19 mouse cellular contexts compared by ENCODE assay signal in genomic region chr11:101946525-101946924, GRCm38 (mm10). TPM values are rescaled to one million over a fixed set of nuclear protein-coding genes. Genes with fewer than 3 reads are reported as not detected.
DNase-seq lines count a peak whose midpoint lies in the region; ATAC-seq and TF ChIP-seq lines count a peak whose summit lies in the region.
"Had no signal": no experiment of that assay in that cellular context is flagged by ENCODE, and none has a peak within 500 bp of the region (broad histone marks: within the 10 kb centered on the region; RNA-seq: fewer than 3 reads in every experiment).

No protein-coding gene starts in this region.

- H3K27me3 ChIP-seq in forebrain, embryonic 14.5 days (replicated peaks; ENCODE audit: control insufficient read depth, insufficient read depth, low read length) = no peaks in the 10 kb centered on the region
- H3K27me3 ChIP-seq in forebrain, embryonic 16.5 days (replicated peaks; ENCODE audit: control insufficient read depth, insufficient read depth, low read length) = no peaks in the 10 kb centered on the region
- no peaks in the 10 kb centered on the region for H3K27me3 ChIP-seq in ES-Bruce4 (ENCODE audit: control insufficient read depth, insufficient read depth, low read length, poor library complexity, severe bottlenecking)
- H3K27me3 ChIP-seq in limb, embryonic 10.5 days (ENCODE audit: low read depth, poor library complexity, severe bottlenecking) = peaks cover 10% of the 10 kb centered on the region; the same call in 1 of the 2 replicates
- no peaks in the 10 kb centered on the region for H3K27me3 ChIP-seq in heart, embryonic 12.5 days (replicated peaks)
- H3K27me3 ChIP-seq: heart, embryonic 15.5 days had no signal

- ATAC-seq in forebrain, embryonic 14.5 days = no peak
- ATAC-seq in forebrain, embryonic 16.5 days = no peak
- ATAC-seq in heart, embryonic 12.5 days (ENCODE audit: insufficient number of reproducible peaks, low FRiP score) = no peak
- ATAC-seq: intestine, embryonic 15.5 days had no signal

- peak; percentile 41 for DNase-seq in forebrain, embryonic 14.5 days (ENCODE audit: low spot score)
- DNase-seq in layer of hippocampus, adult 2 months (ENCODE audit: low spot score in 2 of 2) = no peak
- DNase-seq in layer of hippocampus, adult 9-10 months (ENCODE audit: low spot score) = no peak
- DNase-seq in limb, embryonic 10.5 days (ENCODE audit: low spot score) = peak; percentile 64
- DNase-seq in Muller cell, postnatal 12 days (ENCODE audit: inconsistent ontology term) = no peak
- DNase-seq: adrenal gland, postnatal 36 days; cerebellum, adult 8-10 months; layer of hippocampus, postnatal 36 days; liver, embryonic 13.5 days; right cerebral cortex, postnatal 25 days had no signal

- no peak for TF ChIP-seq EP300 in ES-Bruce4 (IDR thresholded peaks at IDR 0.05; ENCODE audit: insufficient read depth, low read depth, low read length)

- no peak overlapping the region for H3K9ac ChIP-seq in forebrain, embryonic 14.5 days (ENCODE audit: low read length)
- no peak overlapping the region for H3K9ac ChIP-seq in forebrain, embryonic 16.5 days (replicated peaks; ENCODE audit: low read depth, low read length)
- no peak overlapping the region for H3K9ac ChIP-seq in ES-Bruce4 (ENCODE audit: low read depth, poor library complexity, severe bottlenecking)
- H3K9ac ChIP-seq in heart, embryonic 12.5 days = no peak overlapping the region; the same call in 1 of the 2 replicates
- H3K9ac ChIP-seq: heart, embryonic 15.5 days; intestine, embryonic 15.5 days; liver, embryonic 13.5 days had no signal

- TF ChIP-seq CTCF in layer of hippocampus, adult 2 months (conservative IDR thresholded peaks at IDR 0.05) = 0 out of 2 replicates have a peak, but pooled peaks have one; percentile 10
- TF ChIP-seq CTCF in ES-Bruce4 (IDR thresholded peaks at IDR 0.05; ENCODE audit: low read depth, low read length) = peak; percentile 33

- H3K4me3 ChIP-seq in forebrain, embryonic 14.5 days (ENCODE audit: low read depth, low read length) = no peak overlapping the region
- no peak overlapping the region for H3K4me3 ChIP-seq in forebrain, embryonic 16.5 days (replicated peaks; ENCODE audit: low read length)
- H3K4me3 ChIP-seq in layer of hippocampus, adult 2 months = no peak overlapping the region
- no peak overlapping the region for H3K4me3 ChIP-seq in ES-Bruce4 (ENCODE audit: low read depth, low read length)
- H3K4me3 ChIP-seq in limb, embryonic 10.5 days = no peak overlapping the region
- no peak overlapping the region for H3K4me3 ChIP-seq in heart, embryonic 12.5 days
- H3K4me3 ChIP-seq: heart, embryonic 15.5 days; intestine, embryonic 15.5 days; liver, embryonic 13.5 days had no signal

- no peaks in the 10 kb centered on the region for H3K9me3 ChIP-seq in forebrain, embryonic 14.5 days (replicated peaks; ENCODE audit: control insufficient read depth, low read length)
- H3K9me3 ChIP-seq in forebrain, embryonic 16.5 days (ENCODE audit: control insufficient read depth, low read length) = no peaks in the 10 kb centered on the region
- H3K9me3 ChIP-seq in ES-Bruce4 (replicated peaks; ENCODE audit: control insufficient read depth, insufficient read depth, low read length, poor library complexity, severe bottlenecking) = no peaks in the 10 kb centered on the region
- no peaks in the 10 kb centered on the region for H3K9me3 ChIP-seq in limb, embryonic 10.5 days (replicated peaks)
- no peaks in the 10 kb centered on the region for H3K9me3 ChIP-seq in heart, embryonic 12.5 days (replicated peaks)
- H3K9me3 ChIP-seq: heart, embryonic 15.5 days; intestine, embryonic 15.5 days; liver, embryonic 13.5 days had no signal

- H3K36me3 ChIP-seq in forebrain, embryonic 14.5 days (ENCODE audit: control insufficient read depth, insufficient read depth, low read length) = no peaks in the 10 kb centered on the region
- H3K36me3 ChIP-seq in forebrain, embryonic 16.5 days (ENCODE audit: control insufficient read depth, insufficient read depth) = no peaks in the 10 kb centered on the region
- no peaks in the 10 kb centered on the region for H3K36me3 ChIP-seq in ES-Bruce4 (ENCODE audit: control insufficient read depth, insufficient read depth, low read length, poor library complexity, severe bottlenecking)
- no peaks in the 10 kb centered on the region for H3K36me3 ChIP-seq in limb, embryonic 10.5 days
- H3K36me3 ChIP-seq in heart, embryonic 12.5 days = no peaks in the 10 kb centered on the region
- H3K36me3 ChIP-seq: heart, embryonic 15.5 days; intestine, embryonic 15.5 days; liver, embryonic 13.5 days had no signal

- H3K4me1 ChIP-seq in forebrain, embryonic 14.5 days (ENCODE audit: control insufficient read depth, insufficient read depth, low read length) = no peaks in the 10 kb centered on the region
- H3K4me1 ChIP-seq in forebrain, embryonic 16.5 days (replicated peaks; ENCODE audit: control insufficient read depth, insufficient read depth, low read length) = no peaks in the 10 kb centered on the region
- peaks cover 2% of the 10 kb centered on the region for H3K4me1 ChIP-seq in ES-Bruce4 (ENCODE audit: control insufficient read depth, insufficient read depth, low read length)
- peaks cover 16% of the 10 kb centered on the region for H3K4me1 ChIP-seq in limb, embryonic 10.5 days
- peaks cover 24% of the 10 kb centered on the region for H3K4me1 ChIP-seq in heart, embryonic 12.5 days (replicated peaks)
- H3K4me1 ChIP-seq: intestine, embryonic 15.5 days; liver, embryonic 13.5 days had no signal

- WGBS in forebrain, embryonic 14.5 days = 22% methylated on average over 5 of the region's 5 CpGs
- 28% methylated on average over 5 of the region's 5 CpGs for WGBS in forebrain, embryonic 16.5 days
- WGBS in limb, embryonic 10.5 days = 20% methylated on average over 5 of the region's 5 CpGs
- 42% methylated on average over 5 of the region's 5 CpGs for WGBS in heart, embryonic 12.5 days

- no peak overlapping the region for H3K4me2 ChIP-seq in forebrain, embryonic 14.5 days (ENCODE audit: low read length)
- no peak overlapping the region for H3K4me2 ChIP-seq in forebrain, embryonic 16.5 days (ENCODE audit: low read length)
- no peak overlapping the region for H3K4me2 ChIP-seq in heart, embryonic 12.5 days
- H3K4me2 ChIP-seq: heart, embryonic 15.5 days; intestine, embryonic 15.5 days; liver, embryonic 13.5 days had no signal

- TF ChIP-seq POLR2A in ES-Bruce4 (IDR thresholded peaks at IDR 0.05; ENCODE audit: insufficient read depth, low read length) = no peak

- H3K27ac ChIP-seq in forebrain, embryonic 14.5 days (ENCODE audit: low read depth, low read length) = no peak overlapping the region
- H3K27ac ChIP-seq in forebrain, embryonic 16.5 days (ENCODE audit: low read length) = no peak overlapping the region
- no peak overlapping the region for H3K27ac ChIP-seq in layer of hippocampus, adult 2 months
- H3K27ac ChIP-seq in ES-Bruce4 (ENCODE audit: insufficient read depth, low read length) = no peak overlapping the region
- H3K27ac ChIP-seq in limb, embryonic 10.5 days = peak overlapping the region; percentile 59
- H3K27ac ChIP-seq in heart, embryonic 12.5 days (ENCODE audit: poor library complexity, severe bottlenecking) = no peak overlapping the region
- H3K27ac ChIP-seq: heart, embryonic 15.5 days; intestine, embryonic 15.5 days; liver, embryonic 13.5 days had no signal

RNA-seq across cellular contexts. Expression of gene Sost, which starts 20.3 kb away (rescaled TPM):
- not detected in 2 replicates for polyA plus RNA-seq in forebrain, embryonic 14.5 days (2014; fragmentation: Nextera tagmentation; extraction: Ambion mirVana)
- 0.11 TPM in 1 of 2 replicates, not detected in the other for polyA plus RNA-seq in forebrain, embryonic 16.5 days (2015; fragmentation: Nextera tagmentation; extraction: Ambion mirVana)
- total RNA-seq in layer of hippocampus, adult 2 months (2021) = not detected
- polyA plus RNA-seq in ES-Bruce4 (2011; ENCODE audit: insufficient read depth, insufficient read length, low read depth, missing spikeins) = not detected in 2 replicates
- polyA plus RNA-seq in limb, embryonic 10.5 days (2016; fragmentation: Nextera tagmentation; extraction: Ambion mirVana) = 1.6 and 1.9 TPM in 2 replicates
- polyA plus RNA-seq in heart, embryonic 12.5 days (2016; fragmentation: Nextera tagmentation; extraction: Ambion mirVana) = 0.77 and 1.6 TPM in 2 replicates
- total RNA-seq: adrenal gland, postnatal 36 days; gastrocnemius, adult 18-20 months; layer of hippocampus, postnatal 36 days; megakaryocyte, adult 5-6 weeks; neutrophil, adult 5-6 weeks had no signal
- polyA plus RNA-seq: embryonic facial prominence, embryonic 14.5 days had no signal

RNA-seq across cellular contexts. Expression of gene Cfap97d1, which starts 37.6 kb away (rescaled TPM):
- polyA plus RNA-seq in forebrain, embryonic 14.5 days (2014; fragmentation: Nextera tagmentation; extraction: Ambion mirVana) = not detected in 2 replicates
- polyA plus RNA-seq in forebrain, embryonic 16.5 days (2015; fragmentation: Nextera tagmentation; extraction: Ambion mirVana) = not detected in 2 replicates
- total RNA-seq in layer of hippocampus, adult 2 months (2021) = not detected
- not detected in 2 replicates for polyA plus RNA-seq in ES-Bruce4 (2011; ENCODE audit: insufficient read depth, insufficient read length, low read depth, missing spikeins)
- polyA plus RNA-seq in limb, embryonic 10.5 days (2016; fragmentation: Nextera tagmentation; extraction: Ambion mirVana) = not detected in 2 replicates
- not detected in 2 replicates for polyA plus RNA-seq in heart, embryonic 12.5 days (2016; fragmentation: Nextera tagmentation; extraction: Ambion mirVana)
- total RNA-seq: adrenal gland, postnatal 36 days; gastrocnemius, adult 18-20 months; layer of hippocampus, postnatal 36 days; megakaryocyte, adult 5-6 weeks; neutrophil, adult 5-6 weeks had no signal
- polyA plus RNA-seq: embryonic facial prominence, embryonic 14.5 days; heart, embryonic 15.5 days; intestine, embryonic 15.5 days; liver, embryonic 13.5 days had no signal

RNA-seq across cellular contexts. Expression of gene Dusp3, which starts 40.3 kb away (rescaled TPM):
- 10.4 and 12.2 TPM in 2 replicates for polyA plus RNA-seq in forebrain, embryonic 14.5 days (2014; fragmentation: Nextera tagmentation; extraction: Ambion mirVana)
- 12.7 and 14.5 TPM in 2 replicates for polyA plus RNA-seq in forebrain, embryonic 16.5 days (2015; fragmentation: Nextera tagmentation; extraction: Ambion mirVana)
- 100 to 1,000 TPM; 149 to 155 TPM for total RNA-seq in layer of hippocampus, adult 2 months (2021)
- 11.9 and 13.3 TPM in 2 replicates for polyA plus RNA-seq in ES-Bruce4 (2011; ENCODE audit: insufficient read depth, insufficient read length, low read depth, missing spikeins)
- 9.2 TPM in 2 replicates for polyA plus RNA-seq in limb, embryonic 10.5 days (2016; fragmentation: Nextera tagmentation; extraction: Ambion mirVana)
- 53.7 and 54.9 TPM in 2 replicates for polyA plus RNA-seq in heart, embryonic 12.5 days (2016; fragmentation: Nextera tagmentation; extraction: Ambion mirVana)

RNA-seq across cellular contexts. Expression of gene Meox1, which starts 52.4 kb away (rescaled TPM):
- 0.34 and 0.49 TPM in 2 replicates for polyA plus RNA-seq in forebrain, embryonic 14.5 days (2014; fragmentation: Nextera tagmentation; extraction: Ambion mirVana)
- polyA plus RNA-seq in forebrain, embryonic 16.5 days (2015; fragmentation: Nextera tagmentation; extraction: Ambion mirVana) = 0.79 and 0.84 TPM in 2 replicates
- total RNA-seq in layer of hippocampus, adult 2 months (2021) = under 1 TPM; 0.71 to 0.74 TPM
- 0.70 TPM in 1 of 2 replicates, not detected in the other for polyA plus RNA-seq in ES-Bruce4 (2011; ENCODE audit: insufficient read depth, insufficient read length, low read depth, missing spikeins)
- 11.2 and 12.1 TPM in 2 replicates for polyA plus RNA-seq in limb, embryonic 10.5 days (2016; fragmentation: Nextera tagmentation; extraction: Ambion mirVana)
- polyA plus RNA-seq in heart, embryonic 12.5 days (2016; fragmentation: Nextera tagmentation; extraction: Ambion mirVana) = 22.7 and 24.1 TPM in 2 replicates
- total RNA-seq: neutrophil, adult 5-6 weeks had no signal

Comparison
In these comparisons a context has a peak if more than half of its experiments do, and no peak if none do; other contexts are left out.
1. DNase-seq: peak in forebrain, embryonic 14.5 days (single experiment) and limb, embryonic 10.5 days (single experiment); none in layer of hippocampus, adult 2 months (0 of 2), layer of hippocampus, adult 9-10 months (single experiment) and Muller cell, postnatal 12 days (single experiment).